Mouse (Mus musculus) lung, postnatal 0 days (tissue): ENCODE results near the gene Crip2. TPM values are rescaled to one million over a fixed set of nuclear protein-coding genes. Genes with fewer than 3 reads are reported as not detected.

ENCODE experiments used
- ATAC-seq: fragments of 200-750 bp; cut with Nextera tagmentation; 2 replicates; pipeline ENCODE4 v1.8.0; 2017; ENCODE audit warnings: moderate library complexity
- DNase-seq: peaks from one replicate; pipeline ENCODE4 v3.0.0-alpha.2; 2016; ENCODE audit warnings: low spot score
- H3K27ac ChIP-seq: fragments of 300-500 bp; sonication (generic); 2 replicates; pipeline ENCODE4 v1.5.1; 2014; ENCODE audit warnings: antibody characterized with exemption, mild to moderate bottlenecking, low read length, mixed read lengths
- H3K27me3 ChIP-seq: fragments of 300-500 bp; sonication (generic); replicated peaks from 2 replicates; pipeline ENCODE4 v1.6.1; 2014; ENCODE audit warnings: low read length, mixed read lengths; ENCODE audit not compliant: insufficient read depth
- H3K36me3 ChIP-seq: fragments of 300-500 bp; sonication (generic); 2 replicates; pipeline ENCODE4 v1.6.1; 2014; ENCODE audit warnings: low read length, mixed read lengths; ENCODE audit not compliant: insufficient read depth
- H3K4me1 ChIP-seq: fragments of 300-500 bp; sonication (generic); 2 replicates; pipeline ENCODE4 v1.6.1; 2014; ENCODE audit warnings: antibody characterized with exemption, low read depth, low read length, mixed read lengths; ENCODE audit not compliant: insufficient read depth
- H3K4me2 ChIP-seq: fragments of 300-500 bp; sonication (generic); replicated peaks from 2 replicates; pipeline ENCODE4 v1.6.1; 2014; ENCODE audit warnings: low read depth, mild to moderate bottlenecking, low read length, moderate library complexity, mixed read lengths
- H3K4me3 ChIP-seq: fragments of 300-500 bp; sonication (generic); 2 replicates; pipeline ENCODE4 v1.5.1; 2014; ENCODE audit warnings: low read depth, low read length
- H3K9ac ChIP-seq: fragments of 300-500 bp; sonication (generic); replicated peaks from 2 replicates; pipeline ENCODE4 v1.6.1; 2014; ENCODE audit warnings: low read depth, mild to moderate bottlenecking
- H3K9me3 ChIP-seq: fragments of 300-500 bp; sonication (generic); 2 replicates; pipeline ENCODE4 v1.6.1; 2016; ENCODE audit warnings: low read length, mixed read lengths
- CTCF ChIP-seq: IDR thresholded peaks from 2 replicates; pipeline ENCODE4 v1.5.1; 2016; ENCODE audit warnings: antibody characterized with exemption, mild to moderate bottlenecking
- EP300 ChIP-seq: IDR thresholded peaks from 2 replicates; pipeline ENCODE4 v1.6.1; 2016; ENCODE audit warnings: antibody characterized with exemption, mild to moderate bottlenecking, control low read depth
- WGBS: fragments of 180-500 bp; shearing (Covaris S2); extraction: QIAGEN DNeasy Blood & Tissue Kit; methylation state at CpG from one replicate; pipeline ENCODE4 v1.1.7; 2014; 5-methylcytosine and 5-hydroxymethylcytosine counted together
- polyA plus RNA-seq: library from polyadenylated mRNA; unstranded; fragments of >200 nt; fragmentation: Nextera tagmentation; extraction: Ambion mirVana; gene quantifications from 2 replicates; pipeline ENCODE4 v1.2.1, GENCODE M21; 2015

Gene Crip2
- polyA plus RNA-seq, 1 experiment from 2014 or later: 1,498 TPM

- no peaks in the 10 kb centered on the region; the same call in 1 of the 2 replicates for H3K4me1 ChIP-seq
- no peak overlapping the region for H3K27ac ChIP-seq
- 82% methylated on average over 17 of the region's 17 CpGs for WGBS
- TF ChIP-seq EP300 (no peak), CTCF (no peak)
- H3K27me3 ChIP-seq: no peaks in the 10 kb centered on the region
- H3K9ac ChIP-seq: no peak overlapping the region
- ATAC-seq (no peak), DNase-seq (no peak)
- no peaks in the 10 kb centered on the region for H3K36me3 ChIP-seq
- H3K9me3 ChIP-seq: no peaks in the 10 kb centered on the region
- no peak overlapping the region for H3K4me3 ChIP-seq
- H3K4me2 ChIP-seq: no peak overlapping the region
Observed at GRCm38 (mm10) chr12:113108528-113109283, 31.3 kb upstream of the Crip2 start.

GRCm38 (mm10) chr12:113109801-113110200, 30.2 kb upstream of the Crip2 start:
- Histone ChIP-seq H3K9ac (no peak overlapping the region), H3K27ac (no peak overlapping the region), H3K9me3 (no peaks in the 10 kb centered on the region), H3K36me3 (no peaks in the 10 kb centered on the region), H3K4me3 (no peak overlapping the region), H3K4me2 (no peak overlapping the region), H3K27me3 (no peaks in the 10 kb centered on the region), H3K4me1 (no peaks in the 10 kb centered on the region; the same call in 1 of the 2 replicates)
- WGBS: 76% methylated on average over 10 of the region's 10 CpGs
- ATAC-seq (no peak), DNase-seq (no peak)
- no peak for TF ChIP-seq CTCF
- TF ChIP-seq EP300: no peak

- H3K9ac ChIP-seq: no peak overlapping the region
- H3K9me3 ChIP-seq: no peaks in the 10 kb centered on the region
- H3K4me1 ChIP-seq: no peaks in the 10 kb centered on the region
- H3K4me3 ChIP-seq: no peak overlapping the region
- no peak for DNase-seq
- ATAC-seq: no peak
- peaks cover 8% of the 10 kb centered on the region; the same call in 1 of the 2 replicates for H3K36me3 ChIP-seq
- WGBS: 93% methylated on average over 4 of the region's 4 CpGs
- no peak overlapping the region for H3K27ac ChIP-seq
- no peaks in the 10 kb centered on the region for H3K27me3 ChIP-seq
- H3K4me2 ChIP-seq: no peak overlapping the region
- TF ChIP-seq EP300: no peak
- TF ChIP-seq CTCF: no peak
Observed at GRCm38 (mm10) chr12:113114141-113114540, 25.9 kb upstream of the Crip2 start.

- DNase-seq (no peak), ATAC-seq (0 out of 2 replicates have a peak, but pooled peaks have one; percentile 32)
- TF ChIP-seq CTCF (peak; percentile 30), EP300 (no peak)
- no peak overlapping the region for H3K4me2 ChIP-seq
- H3K4me1 ChIP-seq: no peaks in the 10 kb centered on the region
- no peak overlapping the region for H3K9ac ChIP-seq
- no peaks in the 10 kb centered on the region for H3K27me3 ChIP-seq
- 73% methylated on average over 16 of the region's 16 CpGs for WGBS
- H3K36me3 ChIP-seq: peaks cover 9% of the 10 kb centered on the region; the same call in 1 of the 2 replicates
- no peaks in the 10 kb centered on the region for H3K9me3 ChIP-seq
- H3K27ac ChIP-seq: no peak overlapping the region
- no peak overlapping the region for H3K4me3 ChIP-seq
Observed at GRCm38 (mm10) chr12:113114856-113115538, 25.0 kb upstream of the Crip2 start.

- TF ChIP-seq CTCF (peak; percentile 98), EP300 (no peak)
- Histone ChIP-seq H3K4me3 (no peak overlapping the region), H3K27me3 (no peaks in the 10 kb centered on the region), H3K4me2 (no peak overlapping the region), H3K4me1 (no peaks in the 10 kb centered on the region), H3K36me3 (peaks cover 47% of the 10 kb centered on the region; the same call in 1 of the 2 replicates), H3K9ac (no peak overlapping the region), H3K9me3 (no peaks in the 10 kb centered on the region), H3K27ac (no peak overlapping the region)
- peak; percentile 83 for DNase-seq
- ATAC-seq: peak; percentile 84
- 78% methylated on average over 13 of the region's 20 CpGs for WGBS
Observed at GRCm38 (mm10) chr12:113119516-113120410, 20.3 kb upstream of the Crip2 start.

GRCm38 (mm10) chr12:113124726-113125125, 15.3 kb upstream of the Crip2 start:
- H3K4me1 ChIP-seq: no peaks in the 10 kb centered on the region
- no peaks in the 10 kb centered on the region for H3K9me3 ChIP-seq
- DNase-seq: no peak
- H3K4me2 ChIP-seq: no peak overlapping the region
- 75% methylated on average over 6 of the region's 6 CpGs for WGBS
- 0 out of 2 replicates have a peak overlapping the region, but pooled peaks have one; percentile 20 for H3K27ac ChIP-seq
- H3K27me3 ChIP-seq: no peaks in the 10 kb centered on the region
- no peak overlapping the region for H3K9ac ChIP-seq
- no peak overlapping the region for H3K4me3 ChIP-seq
- no peak for ATAC-seq
- peaks cover 69% of the 10 kb centered on the region; the same call in 1 of the 2 replicates for H3K36me3 ChIP-seq
- TF ChIP-seq EP300 (no peak), CTCF (no peak)
